Mouse (Mus musculus) embryonic facial prominence, embryonic 14.5 days (tissue): ENCODE results near the gene Rab3gap1. TPM values are rescaled to one million over a fixed set of nuclear protein-coding genes. Genes with fewer than 3 reads are reported as not detected.
A peak's percentile ranks its signal among the peaks of the same experiment; 100 is the strongest.

Source experiments
- ATAC-seq: fragments of 200-750 bp; cut with Nextera tagmentation; 2 replicates; pipeline ENCODE4 v1.8.0; 2017; ENCODE audit warnings: low read depth, moderate number of reproducible peaks, moderate TSS enrichment
- DNase-seq: peaks from one replicate; pipeline ENCODE4 v3.0.0-alpha.2; 2015; ENCODE audit warnings: low spot score
- H3K27ac ChIP-seq: fragments of 300-500 bp; sonication (generic); replicated peaks from 2 replicates; pipeline ENCODE4 v1.5.1; 2014; ENCODE audit warnings: low read depth, mild to moderate bottlenecking, low read length, moderate library complexity
- H3K27me3 ChIP-seq: fragments of 300-500 bp; sonication (generic); replicated peaks from 2 replicates; pipeline ENCODE4 v1.6.1; 2014; ENCODE audit warnings: low read length; ENCODE audit not compliant: control insufficient read depth, insufficient read depth
- H3K36me3 ChIP-seq: fragments of 300-500 bp; sonication (generic); 2 replicates; pipeline ENCODE4 v1.6.1; 2014; ENCODE audit warnings: low read length, mixed read lengths; ENCODE audit not compliant: control insufficient read depth, insufficient read depth
- H3K4me1 ChIP-seq: fragments of 300-500 bp; sonication (generic); 2 replicates; pipeline ENCODE4 v1.6.1; 2014; ENCODE audit warnings: antibody characterized with exemption, low read length; ENCODE audit not compliant: control insufficient read depth, insufficient read depth
- H3K4me2 ChIP-seq: fragments of 300-500 bp; sonication (generic); 2 replicates; pipeline ENCODE4 v1.6.1; 2014; ENCODE audit warnings: low read depth, mild to moderate bottlenecking, low read length, moderate library complexity, mixed read lengths
- H3K4me3 ChIP-seq: fragments of 300-500 bp; sonication (generic); 2 replicates; pipeline ENCODE4 v1.5.1; 2014; ENCODE audit warnings: low read depth, mild to moderate bottlenecking, low read length
- H3K9ac ChIP-seq: fragments of 300-500 bp; sonication (generic); 2 replicates; pipeline ENCODE4 v1.6.1; 2014; ENCODE audit warnings: low read depth, mild to moderate bottlenecking, low read length, moderate library complexity, mixed read lengths
- H3K9me3 ChIP-seq: fragments of 300-500 bp; sonication (generic); 2 replicates; pipeline ENCODE4 v1.6.1; 2016; ENCODE audit warnings: low read length; ENCODE audit not compliant: control insufficient read depth
- WGBS: fragments of 180-500 bp; shearing (Covaris S2); extraction: QIAGEN DNeasy Blood & Tissue Kit; methylation state at CpG from one replicate; pipeline ENCODE4 v1.1.7; 2014; 5-methylcytosine and 5-hydroxymethylcytosine counted together
- polyA plus RNA-seq: library from polyadenylated mRNA; unstranded; fragments of >200 nt; fragmentation: Nextera tagmentation; extraction: Ambion mirVana; gene quantifications from 2 replicates; pipeline ENCODE4 v1.2.1, GENCODE M21; 2014

Rab3gap1 gene
- polyA plus RNA-seq, 1 experiment from 2014 or later, result 20.0 TPM

- Histone ChIP-seq H3K4me3 (no peak overlapping the region), H3K27me3 (no peaks in the 10 kb centered on the region), H3K4me1 (no peaks in the 10 kb centered on the region), H3K27ac (no peak overlapping the region), H3K36me3 (peaks cover 17% of the 10 kb centered on the region), H3K9me3 (no peaks in the 10 kb centered on the region), H3K4me2 (no peak overlapping the region), H3K9ac (no peak overlapping the region)
- DNase-seq (no peak), ATAC-seq (no peak)
- 83% methylated on average over 1 of the region's 1 CpGs for WGBS
These were observed 30.8 kb downstream of the Rab3gap1 start for GRCm38 (mm10) chr1:127899401-127899800.

- no peak for ATAC-seq
- 47% methylated on average over 2 of the region's 2 CpGs for WGBS
- no peak overlapping the region for H3K4me3 ChIP-seq
- H3K27ac ChIP-seq, result no peak overlapping the region
- H3K27me3 ChIP-seq, result no peaks in the 10 kb centered on the region
- no peak for DNase-seq
- no peak overlapping the region for H3K4me2 ChIP-seq
- no peak overlapping the region for H3K9ac ChIP-seq
- no peaks in the 10 kb centered on the region for H3K9me3 ChIP-seq
- peaks cover 35% of the 10 kb centered on the region for H3K36me3 ChIP-seq
- H3K4me1 ChIP-seq, result no peaks in the 10 kb centered on the region
These were observed 36.3 kb downstream of the Rab3gap1 start for GRCm38 (mm10) chr1:127904774-127905385.

GRCm38 (mm10) chr1:127913116-127913515 lies 44.5 kb downstream of the Rab3gap1 start:
- DNase-seq (peak; percentile 45), ATAC-seq (no peak)
- WGBS, result 70% methylated on average over 4 of the region's 4 CpGs
- peaks cover 43% of the 10 kb centered on the region for H3K36me3 ChIP-seq
- H3K4me3 ChIP-seq, result no peak overlapping the region
- no peak overlapping the region for H3K9ac ChIP-seq
- no peak overlapping the region for H3K27ac ChIP-seq
- no peaks in the 10 kb centered on the region for H3K9me3 ChIP-seq
- no peaks in the 10 kb centered on the region for H3K4me1 ChIP-seq
- H3K4me2 ChIP-seq, result no peak overlapping the region
- no peaks in the 10 kb centered on the region for H3K27me3 ChIP-seq

- WGBS, result 81% methylated on average over 6 of the region's 6 CpGs
- H3K4me2 ChIP-seq, result no peak overlapping the region
- peaks cover 51% of the 10 kb centered on the region for H3K36me3 ChIP-seq
- ATAC-seq, result no peak
- DNase-seq, result no peak
- H3K27me3 ChIP-seq, result no peaks in the 10 kb centered on the region
- H3K9ac ChIP-seq, result no peak overlapping the region
- no peaks in the 10 kb centered on the region for H3K4me1 ChIP-seq
- no peak overlapping the region for H3K27ac ChIP-seq
- H3K4me3 ChIP-seq, result no peak overlapping the region
- no peaks in the 10 kb centered on the region for H3K9me3 ChIP-seq
These were observed 46.7 kb downstream of the Rab3gap1 start for GRCm38 (mm10) chr1:127915316-127915715.

- no peak overlapping the region for H3K27ac ChIP-seq
- H3K27me3 ChIP-seq, result no peaks in the 10 kb centered on the region
- WGBS, result 71% methylated on average over 1 of the region's 1 CpGs
- no peak overlapping the region for H3K9ac ChIP-seq
- ATAC-seq (no peak), DNase-seq (peak; percentile 41)
- H3K4me1 ChIP-seq, result no peaks in the 10 kb centered on the region
- H3K4me2 ChIP-seq, result no peak overlapping the region
- no peaks in the 10 kb centered on the region for H3K9me3 ChIP-seq
- no peak overlapping the region for H3K4me3 ChIP-seq
- peaks cover 50% of the 10 kb centered on the region for H3K36me3 ChIP-seq
These were observed 47.2 kb downstream of the Rab3gap1 start for GRCm38 (mm10) chr1:127915802-127916201.

- H3K4me2 ChIP-seq, result no peak overlapping the region
- H3K9me3 ChIP-seq, result peaks cover 2% of the 10 kb centered on the region; the same call in 1 of the 2 replicates
- no peak overlapping the region for H3K9ac ChIP-seq
- H3K27ac ChIP-seq, result no peak overlapping the region
- ATAC-seq, result no peak
- WGBS, result 92% methylated on average over 2 of the region's 2 CpGs
- H3K27me3 ChIP-seq, result no peaks in the 10 kb centered on the region
- peaks cover 63% of the 10 kb centered on the region for H3K36me3 ChIP-seq
- no peak overlapping the region for H3K4me3 ChIP-seq
- H3K4me1 ChIP-seq, result no peaks in the 10 kb centered on the region
- DNase-seq, result no peak
These were observed 64.8 kb downstream of the Rab3gap1 start for GRCm38 (mm10) chr1:127933405-127933804.

GRCm38 (mm10) chr1:127934322-127934721 lies 65.7 kb downstream of the Rab3gap1 start:
- no peaks in the 10 kb centered on the region for H3K27me3 ChIP-seq
- peaks cover 11% of the 10 kb centered on the region; the same call in 1 of the 2 replicates for H3K9me3 ChIP-seq
- H3K36me3 ChIP-seq, result peaks cover 72% of the 10 kb centered on the region
- no peaks in the 10 kb centered on the region for H3K4me1 ChIP-seq
- no peak overlapping the region for H3K9ac ChIP-seq
- H3K4me3 ChIP-seq, result no peak overlapping the region
- 91% methylated on average over 5 of the region's 5 CpGs for WGBS
- no peak overlapping the region for H3K4me2 ChIP-seq
- no peak for DNase-seq
- no peak for ATAC-seq
- no peak overlapping the region for H3K27ac ChIP-seq

- WGBS, result 66% methylated on average over 8 of the region's 8 CpGs
- ATAC-seq (no peak; the same call in 1 of the 2 replicates), DNase-seq (no peak)
- peaks cover 15% of the 10 kb centered on the region; the same call in 1 of the 2 replicates for H3K9me3 ChIP-seq
- H3K27ac ChIP-seq, result no peak overlapping the region
- H3K36me3 ChIP-seq, result peaks cover 79% of the 10 kb centered on the region
- H3K9ac ChIP-seq, result no peak overlapping the region
- H3K4me1 ChIP-seq, result no peaks in the 10 kb centered on the region
- H3K27me3 ChIP-seq, result no peaks in the 10 kb centered on the region
- no peak overlapping the region for H3K4me3 ChIP-seq
- H3K4me2 ChIP-seq, result no peak overlapping the region
These were observed 68.7 kb downstream of the Rab3gap1 start for GRCm38 (mm10) chr1:127937277-127937676.

GRCm38 (mm10) chr1:127942231-127942630 lies 73.7 kb downstream of the Rab3gap1 start:
- H3K27ac ChIP-seq, result no peak overlapping the region
- WGBS, result 92% methylated on average over 10 of the region's 10 CpGs
- H3K36me3 ChIP-seq, result peaks cover 72% of the 10 kb centered on the region
- ATAC-seq, result no peak
- H3K9ac ChIP-seq, result no peak overlapping the region
- no peaks in the 10 kb centered on the region for H3K27me3 ChIP-seq
- no peak overlapping the region for H3K4me2 ChIP-seq
- no peak for DNase-seq
- H3K4me3 ChIP-seq, result no peak overlapping the region
- no peaks in the 10 kb centered on the region for H3K4me1 ChIP-seq
- H3K9me3 ChIP-seq, result peaks cover 15% of the 10 kb centered on the region; the same call in 1 of the 2 replicates
